Mouse (Mus musculus) heart, embryonic 13.5 days (tissue): ENCODE results near the gene Cpt1c. TPM values are rescaled to one million over a fixed set of nuclear protein-coding genes. Genes with fewer than 3 reads are reported as not detected.

ENCODE experiments used
- ATAC-seq: fragments of 200-750 bp; cut with Nextera tagmentation; 2 replicates; pipeline ENCODE4 v1.8.0; 2017; ENCODE audit warnings: moderate TSS enrichment; ENCODE audit not compliant: insufficient number of reproducible peaks, low FRiP score, low TSS enrichment; ENCODE audit errors: extremely low read depth
- H3K27ac ChIP-seq: fragments of 300-500 bp; sonication (generic); replicated peaks from 2 replicates; pipeline ENCODE4 v1.5.1; 2015; ENCODE audit warnings: moderate library complexity, mild to moderate bottlenecking, inconsistent platforms
- H3K27me3 ChIP-seq: fragments of 300-500 bp; sonication (generic); replicated peaks from 2 replicates; pipeline ENCODE4 v1.6.1; 2015; ENCODE audit warnings: mild to moderate bottlenecking, inconsistent platforms
- H3K36me3 ChIP-seq: fragments of 300-500 bp; sonication (generic); 2 replicates; pipeline ENCODE4 v1.6.1; 2015; ENCODE audit warnings: mild to moderate bottlenecking, inconsistent platforms
- H3K4me1 ChIP-seq: fragments of 300-500 bp; sonication (generic); 2 replicates; pipeline ENCODE4 v1.6.1; 2015; ENCODE audit warnings: inconsistent platforms
- H3K4me2 ChIP-seq: fragments of 300-500 bp; sonication (generic); 2 replicates; pipeline ENCODE4 v1.6.1; 2015; ENCODE audit warnings: inconsistent platforms, mild to moderate bottlenecking, moderate library complexity
- H3K4me3 ChIP-seq: fragments of 300-500 bp; sonication (generic); 2 replicates; pipeline ENCODE4 v1.5.1; 2015; ENCODE audit warnings: moderate library complexity, mild to moderate bottlenecking, inconsistent platforms
- H3K9ac ChIP-seq: fragments of 300-500 bp; sonication (generic); 2 replicates; pipeline ENCODE4 v1.6.1; 2015; ENCODE audit warnings: inconsistent platforms, mild to moderate bottlenecking, moderate library complexity
- H3K9me3 ChIP-seq: fragments of 300-500 bp; sonication (generic); 2 replicates; pipeline ENCODE4 v1.6.1; 2016; ENCODE audit warnings: inconsistent platforms
- WGBS: fragments of 180-500 bp; shearing (Covaris S2); methylation state at CpG from one replicate; pipeline ENCODE4 v1.1.7; 2015; ENCODE audit warnings: mixed read lengths; 5-methylcytosine and 5-hydroxymethylcytosine counted together
- polyA plus RNA-seq: library from polyadenylated mRNA; unstranded; fragments of >200 nt; fragmentation: Nextera tagmentation; extraction: Ambion mirVana; gene quantifications from 2 replicates; pipeline ENCODE4 v1.2.1, GENCODE M21; 2015

Gene Cpt1c
- polyA plus RNA-seq, 1 experiment from 2014 or later: 9.8 TPM

GRCm38 (mm10) chr7:44959874-44960511 lies 14.7 kb downstream of the Cpt1c start:
- no peak overlapping the region for H3K4me2 ChIP-seq
- no peaks in the 10 kb centered on the region for H3K27me3 ChIP-seq
- no peaks in the 10 kb centered on the region for H3K4me1 ChIP-seq
- WGBS: 86% methylated on average over 10 of the region's 10 CpGs
- H3K4me3 ChIP-seq: no peak overlapping the region
- H3K9me3 ChIP-seq: no peaks in the 10 kb centered on the region
- H3K36me3 ChIP-seq: peaks cover 41% of the 10 kb centered on the region
- H3K27ac ChIP-seq: no peak overlapping the region
- no peak for ATAC-seq
- H3K9ac ChIP-seq: no peak overlapping the region

GRCm38 (mm10) chr7:44959281-44959680 lies 15.4 kb downstream of the Cpt1c start:
- no peak overlapping the region for H3K9ac ChIP-seq
- no peak overlapping the region for H3K27ac ChIP-seq
- no peak overlapping the region for H3K4me3 ChIP-seq
- no peak overlapping the region for H3K4me2 ChIP-seq
- H3K4me1 ChIP-seq: no peaks in the 10 kb centered on the region
- ATAC-seq: no peak
- H3K27me3 ChIP-seq: no peaks in the 10 kb centered on the region
- H3K9me3 ChIP-seq: no peaks in the 10 kb centered on the region
- peaks cover 40% of the 10 kb centered on the region for H3K36me3 ChIP-seq
- WGBS: 65% methylated on average over 8 of the region's 8 CpGs

GRCm38 (mm10) chr7:44958208-44958607 lies 16.4 kb downstream of the Cpt1c start:
- Histone ChIP-seq H3K27me3 (peaks cover 5% of the 10 kb centered on the region; the same call in 1 of the 2 replicates), H3K9me3 (no peaks in the 10 kb centered on the region), H3K4me1 (0 out of 2 replicates have a peak, but pooled peaks cover under 1% of the 10 kb centered on the region), H3K27ac (no peak overlapping the region), H3K36me3 (peaks cover 31% of the 10 kb centered on the region; the same call in 1 of the 2 replicates), H3K4me3 (no peak overlapping the region), H3K4me2 (no peak overlapping the region), H3K9ac (no peak overlapping the region; the same call in 1 of the 2 replicates)
- ATAC-seq: no peak
- WGBS: 49% methylated on average over 7 of the region's 7 CpGs

GRCm38 (mm10) chr7:44957183-44957835 lies 17.3 kb downstream of the Cpt1c start:
- peaks cover 5% of the 10 kb centered on the region; the same call in 1 of the 2 replicates for H3K27me3 ChIP-seq
- WGBS: 66% methylated on average over 20 of the region's 20 CpGs
- ATAC-seq: no peak
- H3K9me3 ChIP-seq: no peaks in the 10 kb centered on the region
- H3K4me3 ChIP-seq: no peak overlapping the region
- peaks cover 23% of the 10 kb centered on the region; the same call in 1 of the 2 replicates for H3K36me3 ChIP-seq
- no peak overlapping the region for H3K4me2 ChIP-seq
- H3K27ac ChIP-seq: no peak overlapping the region
- peak overlapping the region; percentile 54; the same call in 1 of the 2 replicates for H3K9ac ChIP-seq
- H3K4me1 ChIP-seq: peaks cover 6% of the 10 kb centered on the region

GRCm38 (mm10) chr7:44956266-44956665 lies 18.4 kb downstream of the Cpt1c start:
- 60% methylated on average over 6 of the region's 6 CpGs for WGBS
- H3K9me3 ChIP-seq: no peaks in the 10 kb centered on the region

GRCm38 (mm10) chr7:44955628-44956027 lies 19.0 kb downstream of the Cpt1c start:
- H3K4me1 ChIP-seq: peaks cover 17% of the 10 kb centered on the region
- H3K4me2 ChIP-seq: no peak overlapping the region
- no peak overlapping the region for H3K27ac ChIP-seq
- no peak overlapping the region for H3K9ac ChIP-seq
- H3K36me3 ChIP-seq: peaks cover 6% of the 10 kb centered on the region; the same call in 1 of the 2 replicates
- 46% methylated on average over 5 of the region's 5 CpGs for WGBS
- H3K27me3 ChIP-seq: peaks cover 18% of the 10 kb centered on the region
- no peaks in the 10 kb centered on the region for H3K9me3 ChIP-seq
- ATAC-seq: no peak
- H3K4me3 ChIP-seq: no peak overlapping the region

More at GRCm38 (mm10) chr7:44956266-44956665, 18.4 kb downstream of the Cpt1c start:
- no peak overlapping the region for H3K27ac ChIP-seq
- peaks cover 16% of the 10 kb centered on the region for H3K4me1 ChIP-seq
- no peak for ATAC-seq
- H3K9ac ChIP-seq: no peak overlapping the region
- H3K36me3 ChIP-seq: peaks cover 12% of the 10 kb centered on the region; the same call in 1 of the 2 replicates
- no peak overlapping the region for H3K4me2 ChIP-seq
- peaks cover 12% of the 10 kb centered on the region for H3K27me3 ChIP-seq
- H3K4me3 ChIP-seq: no peak overlapping the region

GRCm38 (mm10) chr7:44954091-44954885 lies 20.4 kb downstream of the Cpt1c start:
- WGBS: 73% methylated on average over 12 of the region's 12 CpGs

GRCm38 (mm10) chr7:44953561-44953960 lies 21.1 kb downstream of the Cpt1c start:
- Histone ChIP-seq H3K36me3 (no peaks in the 10 kb centered on the region), H3K9me3 (no peaks in the 10 kb centered on the region), H3K27me3 (peaks cover 39% of the 10 kb centered on the region), H3K27ac (no peak overlapping the region), H3K4me2 (no peak overlapping the region), H3K4me3 (no peak overlapping the region), H3K4me1 (peaks cover 17% of the 10 kb centered on the region), H3K9ac (no peak overlapping the region)
- ATAC-seq: no peak
- WGBS: 54% methylated on average over 14 of the region's 14 CpGs

More at GRCm38 (mm10) chr7:44954091-44954885, 20.4 kb downstream of the Cpt1c start:
- ATAC-seq: no peak
- Histone ChIP-seq H3K4me3 (no peak overlapping the region), H3K27me3 (peaks cover 32% of the 10 kb centered on the region), H3K4me2 (no peak overlapping the region), H3K27ac (no peak overlapping the region), H3K4me1 (peaks cover 17% of the 10 kb centered on the region), H3K9me3 (no peaks in the 10 kb centered on the region), H3K9ac (no peak overlapping the region), H3K36me3 (no peaks in the 10 kb centered on the region)

GRCm38 (mm10) chr7:44952611-44953306 lies 21.9 kb downstream of the Cpt1c start:
- peak overlapping the region; percentile 53 for H3K27ac ChIP-seq
- peak; percentile 79 for ATAC-seq
- 6% methylated on average over 24 of the region's 24 CpGs for WGBS

GRCm38 (mm10) chr7:44951960-44952359 lies 22.7 kb downstream of the Cpt1c start:
- H3K4me3 ChIP-seq: peak overlapping the region; percentile 59
- ATAC-seq: no peak
- WGBS: 1% methylated on average over 10 of the region's 10 CpGs
- peak overlapping the region; percentile 87 for H3K4me2 ChIP-seq
- H3K9ac ChIP-seq: peak overlapping the region; percentile 80
- H3K4me1 ChIP-seq: peaks cover 17% of the 10 kb centered on the region
- no peaks in the 10 kb centered on the region for H3K36me3 ChIP-seq
- H3K9me3 ChIP-seq: no peaks in the 10 kb centered on the region
- peaks cover 52% of the 10 kb centered on the region for H3K27me3 ChIP-seq
- H3K27ac ChIP-seq: peak overlapping the region; percentile 53

More at GRCm38 (mm10) chr7:44952611-44953306, 21.9 kb downstream of the Cpt1c start:
- Histone ChIP-seq H3K9ac (peak overlapping the region; percentile 80), H3K4me2 (peak overlapping the region; percentile 87), H3K4me1 (peaks cover 17% of the 10 kb centered on the region), H3K9me3 (no peaks in the 10 kb centered on the region), H3K36me3 (no peaks in the 10 kb centered on the region), H3K4me3 (peak overlapping the region; percentile 59), H3K27me3 (peaks cover 46% of the 10 kb centered on the region)
